Mouse (Mus musculus) cerebellum, adult 18-20 months (tissue): Measurements from ENCODE around the gene Cdk17.

ENCODE experiments used
- DNase-seq, 2 experiments: peaks; one replicate each; pipeline ENCODE4 v3.0.0; 2021

Gene Cdk17

GRCm38 (mm10) chr10:93160807-93161510, at the start of gene Cdk17:
Cdk17 (plus strand) TSS chr10:93160875.
- DNase-seq: peak; percentile 64 to 81

GRCm38 (mm10) chr10:93111412-93111811, 49.3 kb upstream of the Cdk17 start:
- DNase-seq: no peak

GRCm38 (mm10) chr10:93112021-93112420, 48.7 kb upstream of the Cdk17 start:
- no peak for DNase-seq

GRCm38 (mm10) chr10:93113968-93114367, 46.7 kb upstream of the Cdk17 start:
- no peak for DNase-seq

GRCm38 (mm10) chr10:93114782-93115181, 45.9 kb upstream of the Cdk17 start:
- DNase-seq: no peak

- DNase-seq: no peak
These were observed 44.9 kb upstream of the Cdk17 start for GRCm38 (mm10) chr10:93115743-93116142.

- no peak for DNase-seq
These were observed 44.0 kb upstream of the Cdk17 start for GRCm38 (mm10) chr10:93116636-93117035.

GRCm38 (mm10) chr10:93119809-93120208, 40.9 kb upstream of the Cdk17 start:
- DNase-seq: no peak

GRCm38 (mm10) chr10:93121262-93121860, 39.3 kb upstream of the Cdk17 start:
- DNase-seq: no peak

- no peak for DNase-seq
These were observed 38.1 kb upstream of the Cdk17 start for GRCm38 (mm10) chr10:93122399-93123184.

GRCm38 (mm10) chr10:93123310-93123709, 37.4 kb upstream of the Cdk17 start:
- DNase-seq: no peak

- no peak for DNase-seq
These were observed 36.6 kb upstream of the Cdk17 start for GRCm38 (mm10) chr10:93123957-93124613.

GRCm38 (mm10) chr10:93126025-93126424, 34.6 kb upstream of the Cdk17 start:
- DNase-seq: no peak

- DNase-seq: no peak
These were observed 32.1 kb upstream of the Cdk17 start for GRCm38 (mm10) chr10:93128566-93128965.

GRCm38 (mm10) chr10:93129345-93129744, 31.3 kb upstream of the Cdk17 start:
- DNase-seq: no peak

GRCm38 (mm10) chr10:93129904-93130455, 30.7 kb upstream of the Cdk17 start:
- DNase-seq: no peak

- no peak for DNase-seq
These were observed 30.2 kb upstream of the Cdk17 start for GRCm38 (mm10) chr10:93130456-93130940.

- DNase-seq: no peak
These were observed 28.7 kb upstream of the Cdk17 start for GRCm38 (mm10) chr10:93131865-93132566.

GRCm38 (mm10) chr10:93138730-93139129, 21.9 kb upstream of the Cdk17 start:
- DNase-seq: no peak

- DNase-seq: no peak
These were observed 19.9 kb upstream of the Cdk17 start for GRCm38 (mm10) chr10:93140778-93141177.

- DNase-seq: no peak
These were observed 17.9 kb upstream of the Cdk17 start for GRCm38 (mm10) chr10:93142600-93143284.
